Mouse (Mus musculus) limb, embryonic 15.5 days (tissue): ENCODE results near the gene Omt2b. TPM values are rescaled to one million over a fixed set of nuclear protein-coding genes. Genes with fewer than 3 reads are reported as not detected.
"Not testable (repeated sequence)": the region's sequence is repeated elsewhere in the genome, so short reads cannot be mapped to it uniquely, and the experiment has no call there.

Experiments used
- ATAC-seq: fragments of 200-750 bp; cut with Nextera tagmentation; 2 replicates; pipeline ENCODE4 v1.8.0; 2017; ENCODE audit warnings: low read depth, moderate TSS enrichment; ENCODE audit not compliant: insufficient number of reproducible peaks, low FRiP score, low TSS enrichment
- H3K27ac ChIP-seq: fragments of 300-500 bp; sonication (generic); 2 replicates; pipeline ENCODE4 v1.5.1; 2015; ENCODE audit warnings: moderate library complexity, mild to moderate bottlenecking, inconsistent platforms
- H3K27me3 ChIP-seq: fragments of 300-500 bp; sonication (generic); 2 replicates; pipeline ENCODE4 v1.6.1; 2015; ENCODE audit warnings: inconsistent platforms
- H3K36me3 ChIP-seq: fragments of 300-500 bp; sonication (generic); 2 replicates; pipeline ENCODE4 v1.6.1; 2015; ENCODE audit warnings: inconsistent platforms
- H3K4me1 ChIP-seq: fragments of 300-500 bp; sonication (generic); 2 replicates; pipeline ENCODE4 v1.6.1; 2015; ENCODE audit warnings: inconsistent platforms
- H3K4me2 ChIP-seq: fragments of 300-500 bp; sonication (generic); 2 replicates; pipeline ENCODE4 v1.6.1; 2015; ENCODE audit warnings: mild to moderate bottlenecking, inconsistent platforms
- H3K4me3 ChIP-seq: fragments of 300-500 bp; sonication (generic); 2 replicates; pipeline ENCODE4 v1.5.1; 2015; ENCODE audit warnings: mild to moderate bottlenecking, inconsistent platforms
- H3K9ac ChIP-seq: fragments of 300-500 bp; sonication (generic); 2 replicates; pipeline ENCODE4 v1.6.1; 2015; ENCODE audit warnings: inconsistent platforms
- H3K9me3 ChIP-seq: fragments of 300-500 bp; sonication (generic); 2 replicates; pipeline ENCODE4 v1.6.1; 2016; ENCODE audit warnings: inconsistent platforms
- WGBS: fragments of 180-500 bp; shearing (Covaris S2); methylation state at CpG from one replicate; pipeline ENCODE4 v1.1.7; 2015; 5-methylcytosine and 5-hydroxymethylcytosine counted together
- polyA plus RNA-seq: library from polyadenylated mRNA; unstranded; fragments of >200 nt; fragmentation: Nextera tagmentation; extraction: Ambion mirVana; gene quantifications from 2 replicates; pipeline ENCODE4 v1.2.1, GENCODE M21; 2015

The Omt2b gene
- not detected in 2 replicates for polyA plus RNA-seq

DNA sequence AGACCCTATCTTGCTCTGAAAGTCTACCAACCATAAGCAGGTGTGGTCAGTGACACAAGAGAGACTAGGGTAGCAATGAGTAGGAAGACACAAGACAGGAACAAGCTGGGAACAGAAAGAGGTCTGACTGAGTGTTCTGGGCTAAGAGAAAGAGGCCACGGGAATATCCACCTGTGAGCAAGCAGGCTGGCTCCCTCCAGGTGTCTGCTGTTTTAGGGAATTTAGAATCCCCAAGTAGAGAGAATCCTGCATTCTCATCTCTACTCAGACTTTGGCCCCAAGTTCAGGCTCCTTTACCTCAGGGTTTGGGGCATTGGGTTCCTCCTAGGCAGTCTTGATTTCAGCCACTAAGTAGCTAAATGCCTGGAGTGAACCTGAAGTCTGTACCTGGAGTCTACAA lies at the start of gene Omt2b:
Gene Omt2b (plus strand): TSS at position 301 of the 400 bp plus-strand sequence.
- not testable (repeated sequence) for ATAC-seq, H3K36me3 ChIP-seq, H3K27ac ChIP-seq, H3K4me2 ChIP-seq, H3K4me1 ChIP-seq, H3K9ac ChIP-seq, H3K9me3 ChIP-seq, H3K4me3 ChIP-seq, H3K27me3 ChIP-seq
- 80% methylated on average over 1 of the region's 1 CpGs for WGBS

DNA sequence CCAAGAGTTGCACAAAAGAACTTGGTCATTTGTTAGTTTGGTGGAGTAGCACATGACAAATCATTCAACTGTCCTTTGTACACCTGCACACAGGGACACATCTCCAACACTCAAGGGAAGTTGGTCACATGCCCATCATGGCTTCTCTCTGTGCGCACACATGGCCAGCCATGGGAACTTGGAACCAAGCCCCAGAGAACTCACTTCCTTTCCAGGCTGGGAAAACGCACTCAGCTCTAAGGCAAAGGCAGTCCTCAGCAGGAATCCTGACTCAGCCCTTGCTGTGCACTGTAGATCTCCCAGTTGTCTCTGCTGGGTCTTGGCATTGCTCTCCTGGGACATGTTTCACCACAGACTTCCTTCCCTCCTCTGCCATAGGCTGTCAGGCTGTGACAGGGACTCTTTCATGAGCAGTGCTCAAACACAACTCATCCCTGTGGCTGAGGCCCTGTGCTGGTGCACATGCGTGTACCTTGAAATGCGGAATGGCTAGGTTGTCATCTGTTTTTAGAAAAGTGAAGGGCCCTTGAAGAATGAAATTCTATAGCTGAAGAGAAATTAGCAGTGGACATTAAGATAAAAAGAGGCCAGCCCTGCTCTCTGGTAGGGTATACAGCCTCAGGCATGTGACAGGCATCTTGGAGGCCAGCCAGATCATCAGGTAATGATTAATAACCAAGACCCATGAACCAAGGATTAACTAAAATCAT lies 45.2 kb upstream of the Omt2b start:
- 76% methylated on average over 4 of the region's 4 CpGs for WGBS
- H3K4me1 ChIP-seq, H3K9ac ChIP-seq, H3K4me2 ChIP-seq, H3K4me3 ChIP-seq, H3K27me3 ChIP-seq, H3K36me3 ChIP-seq, ATAC-seq, H3K27ac ChIP-seq, H3K9me3 ChIP-seq: not testable (repeated sequence)

DNA sequence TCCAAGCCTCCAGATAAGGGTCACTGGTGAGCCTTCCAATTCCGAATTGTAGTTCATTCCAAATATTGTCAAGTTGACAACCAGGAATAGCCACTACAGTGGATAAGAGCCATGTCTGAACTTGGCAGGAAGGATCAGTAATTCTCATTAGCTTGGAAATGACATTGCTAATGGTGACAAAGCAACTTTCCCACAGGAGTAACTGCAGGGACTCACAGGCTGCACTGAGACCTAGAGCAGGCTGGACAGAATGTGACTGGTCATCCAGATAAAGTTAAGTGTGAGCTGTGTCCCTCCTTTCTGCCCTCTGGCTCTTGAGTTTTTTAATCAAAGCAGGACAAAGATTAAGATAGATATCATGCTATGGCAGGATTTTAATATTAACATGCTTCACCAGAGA lies 38.3 kb upstream of the Omt2b start:
- not testable (repeated sequence) for H3K4me1 ChIP-seq, H3K27ac ChIP-seq, H3K9me3 ChIP-seq, H3K4me3 ChIP-seq, H3K9ac ChIP-seq, H3K27me3 ChIP-seq, ATAC-seq, H3K36me3 ChIP-seq, H3K4me2 ChIP-seq
- WGBS, result 68% methylated on average over 1 of the region's 1 CpGs

DNA sequence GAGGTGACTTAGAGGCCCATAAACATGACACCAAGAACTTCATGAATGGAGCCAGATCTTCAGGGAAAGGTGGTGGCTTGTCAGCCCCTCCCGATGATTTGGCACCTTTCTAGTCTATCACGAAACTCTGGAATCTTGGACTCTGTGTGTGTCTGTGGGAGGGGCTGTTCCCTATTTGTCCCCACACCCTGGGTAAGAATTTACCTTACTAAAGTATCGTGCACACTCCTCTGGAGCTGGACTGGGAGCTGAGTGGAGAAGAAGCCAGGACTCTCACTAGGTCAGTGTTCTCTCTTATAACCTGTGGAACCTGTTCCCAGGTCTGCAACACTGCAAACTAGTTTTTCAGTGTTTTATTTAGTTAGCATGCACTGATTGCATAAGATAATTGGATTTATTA lies 37.7 kb upstream of the Omt2b start, which contains the start of gene Gm10639:
Gene Gm10639 (plus strand): TSS at position 201 of the 400 bp plus-strand sequence.
- not testable (repeated sequence) for H3K27ac ChIP-seq, ATAC-seq, H3K36me3 ChIP-seq, H3K4me3 ChIP-seq, H3K27me3 ChIP-seq, H3K9me3 ChIP-seq, H3K4me1 ChIP-seq, H3K4me2 ChIP-seq, H3K9ac ChIP-seq
- WGBS, result 67% methylated on average over 3 of the region's 3 CpGs

DNA sequence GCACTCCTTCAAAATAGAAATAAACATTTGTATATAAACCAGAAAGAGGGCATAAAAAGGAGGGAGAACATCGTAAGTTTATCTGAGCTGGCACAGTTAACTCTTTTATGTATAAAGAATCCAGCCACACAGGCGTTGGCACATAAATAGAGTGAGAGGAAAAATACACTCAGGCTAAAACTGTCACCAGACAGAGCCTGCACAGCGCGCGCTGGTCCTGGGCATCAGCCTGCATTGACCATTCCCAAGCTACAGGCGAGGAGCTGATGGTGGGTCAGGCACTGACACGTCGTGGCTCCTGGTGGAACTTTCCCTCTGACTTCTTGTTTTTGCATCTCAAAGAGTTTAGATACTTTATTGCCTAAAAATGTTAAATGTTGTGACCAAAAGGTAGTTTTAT lies 34.9 kb upstream of the Omt2b start:
- not testable (repeated sequence) for H3K27me3 ChIP-seq, ATAC-seq, H3K4me1 ChIP-seq, H3K4me3 ChIP-seq, H3K36me3 ChIP-seq, H3K9me3 ChIP-seq, H3K9ac ChIP-seq, H3K4me2 ChIP-seq, H3K27ac ChIP-seq
- 71% methylated on average over 8 of the region's 8 CpGs for WGBS

DNA sequence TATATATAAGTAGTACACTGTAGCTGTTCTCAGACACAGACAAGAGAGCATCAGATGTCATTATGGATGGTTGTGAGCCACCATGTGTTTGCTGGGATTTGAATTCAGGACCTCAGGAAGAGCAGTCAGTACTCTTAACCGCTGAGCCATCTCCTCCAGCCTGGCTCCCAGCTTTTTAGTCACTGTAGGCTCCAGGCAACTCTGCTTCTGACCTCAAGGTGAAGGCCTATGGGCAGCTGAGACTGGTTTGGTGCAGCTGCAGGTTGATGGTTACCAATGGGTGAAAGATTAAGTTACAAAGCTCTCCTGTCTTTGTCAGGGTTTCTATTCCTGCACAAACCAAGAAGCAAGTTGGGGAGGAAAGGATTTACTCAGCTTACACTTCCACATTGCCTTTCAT lies 33.7 kb upstream of the Omt2b start:
- ATAC-seq, H3K4me3 ChIP-seq, H3K27me3 ChIP-seq, H3K36me3 ChIP-seq, H3K4me1 ChIP-seq, H3K4me2 ChIP-seq, H3K27ac ChIP-seq, H3K9me3 ChIP-seq, H3K9ac ChIP-seq: not testable (repeated sequence)
- WGBS, result 64% methylated on average over 1 of the region's 1 CpGs

DNA sequence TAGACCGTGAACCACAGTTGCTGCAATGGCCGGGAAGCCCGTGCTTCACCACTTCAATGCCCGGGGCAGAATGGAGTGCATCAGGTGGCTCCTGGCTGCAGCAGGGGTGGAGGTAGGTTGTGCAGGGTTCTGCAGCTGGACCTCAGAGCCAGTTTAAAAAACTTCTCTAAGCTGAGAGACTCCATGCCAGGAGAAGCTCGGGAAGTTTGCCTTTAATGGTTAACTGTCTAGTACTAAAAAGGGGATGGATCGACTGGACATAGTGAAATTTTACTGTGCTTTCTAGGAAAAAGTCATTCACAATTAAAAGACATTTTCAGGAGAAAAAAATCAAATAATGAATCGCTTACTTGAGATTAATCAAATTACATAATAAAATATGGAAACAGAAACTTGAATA lies 32.6 kb upstream of the Omt2b start:
- WGBS, result 53% methylated on average over 7 of the region's 7 CpGs

DNA sequence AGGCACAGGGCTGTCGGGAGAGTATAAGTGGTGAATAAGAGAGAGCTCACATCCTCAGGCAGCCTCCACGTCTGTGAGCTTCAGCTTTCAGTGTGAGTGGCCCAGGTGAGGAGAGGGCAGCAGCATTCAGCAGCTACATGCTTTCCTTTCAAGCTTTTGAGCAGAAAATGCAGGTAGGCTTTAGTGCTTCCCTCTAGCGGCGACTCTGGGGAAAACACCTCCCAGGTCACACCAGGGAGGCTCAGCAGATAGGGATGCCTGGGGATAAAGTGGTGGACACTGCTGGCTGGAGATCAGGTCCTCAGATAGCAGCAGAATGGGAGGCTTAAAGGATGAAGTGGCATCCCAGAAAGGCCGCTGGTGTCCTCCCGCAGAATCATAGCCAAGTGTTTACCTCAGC lies 31.3 kb upstream of the Omt2b start:
- H3K9me3 ChIP-seq, H3K9ac ChIP-seq, H3K4me1 ChIP-seq, H3K4me2 ChIP-seq, ATAC-seq, H3K4me3 ChIP-seq, H3K27ac ChIP-seq, H3K36me3 ChIP-seq, H3K27me3 ChIP-seq: not testable (repeated sequence)
- WGBS, result 9% methylated on average over 6 of the region's 6 CpGs

More for the DNA sequence above, 32.6 kb upstream of the Omt2b start:
- H3K4me2 ChIP-seq, H3K9me3 ChIP-seq, H3K9ac ChIP-seq, ATAC-seq, H3K4me3 ChIP-seq, H3K27me3 ChIP-seq, H3K36me3 ChIP-seq, H3K27ac ChIP-seq, H3K4me1 ChIP-seq: not testable (repeated sequence)

DNA sequence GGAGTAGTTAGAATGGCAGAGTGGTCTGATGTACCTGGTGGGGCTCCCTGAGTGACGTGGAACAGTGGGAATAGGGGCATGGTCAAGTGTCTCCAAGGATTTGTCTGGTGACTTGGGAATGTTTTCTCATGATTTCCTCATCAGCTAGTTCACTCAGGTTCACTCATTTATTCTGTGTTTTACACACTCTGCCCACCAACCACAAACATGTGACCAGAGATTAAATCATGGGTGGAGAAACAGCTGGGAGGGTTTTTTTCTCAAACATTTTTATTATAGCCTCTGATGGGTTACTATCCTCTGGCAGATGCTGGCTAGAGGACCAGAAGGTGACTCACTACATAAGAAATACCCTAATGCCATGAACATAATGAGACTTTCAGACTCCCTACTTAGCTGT lies 29.2 kb upstream of the Omt2b start:
- WGBS, result 67% methylated on average over 1 of the region's 1 CpGs
- no peaks in the 10 kb centered on the region for H3K36me3 ChIP-seq
- H3K9ac ChIP-seq, result no peak overlapping the region
- H3K9me3 ChIP-seq, result no peaks in the 10 kb centered on the region
- H3K4me2 ChIP-seq, result no peak overlapping the region
- no peaks in the 10 kb centered on the region for H3K27me3 ChIP-seq
- ATAC-seq, result no peak
- no peak overlapping the region for H3K27ac ChIP-seq
- H3K4me3 ChIP-seq, result no peak overlapping the region
- no peaks in the 10 kb centered on the region for H3K4me1 ChIP-seq

DNA sequence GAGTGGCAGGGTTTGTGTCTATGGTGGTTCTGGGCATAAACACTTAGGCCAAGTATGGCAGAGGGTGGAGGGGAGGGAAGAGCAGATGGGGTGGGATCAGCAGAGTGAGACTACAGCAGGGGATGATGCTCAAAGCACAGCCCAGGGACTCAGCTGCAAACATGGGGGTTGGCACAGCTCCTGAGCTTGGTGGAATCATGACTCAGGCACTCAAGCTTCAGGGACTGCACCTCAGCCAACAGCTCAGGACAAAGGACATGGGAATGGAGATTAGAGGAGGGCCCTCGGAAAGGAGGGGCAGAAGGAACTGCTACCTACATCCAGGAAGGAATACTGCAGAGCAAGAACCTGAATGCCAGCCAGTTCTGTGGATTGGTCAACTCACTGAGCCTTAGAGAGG lies 28.2 kb upstream of the Omt2b start:
- H3K27me3 ChIP-seq, H3K4me2 ChIP-seq, H3K4me1 ChIP-seq, H3K4me3 ChIP-seq, H3K9ac ChIP-seq, H3K27ac ChIP-seq, H3K36me3 ChIP-seq, H3K9me3 ChIP-seq, ATAC-seq: not testable (repeated sequence)
- 80% methylated on average over 1 of the region's 1 CpGs for WGBS

DNA sequence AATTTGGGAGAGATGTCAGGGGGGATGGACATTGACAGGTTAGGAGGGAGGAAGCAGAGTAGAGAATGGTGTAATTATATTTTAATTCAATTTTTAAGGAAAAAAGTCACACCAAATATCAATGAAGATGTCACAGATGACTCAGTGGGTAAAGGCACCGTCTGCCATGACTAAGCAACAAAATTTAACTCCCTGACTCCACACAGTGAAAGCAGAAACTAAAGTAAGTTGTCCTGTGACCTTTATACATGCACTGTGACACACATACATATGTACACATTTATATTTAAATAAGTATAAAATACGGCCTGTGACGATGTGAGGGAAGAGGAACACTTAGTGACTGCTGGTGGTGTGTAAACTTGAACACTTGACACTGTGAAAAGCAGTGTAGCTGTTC lies 19.3 kb upstream of the Omt2b start:
- ATAC-seq, H3K9me3 ChIP-seq, H3K4me2 ChIP-seq, H3K27ac ChIP-seq, H3K9ac ChIP-seq, H3K4me3 ChIP-seq, H3K27me3 ChIP-seq, H3K36me3 ChIP-seq, H3K4me1 ChIP-seq: not testable (repeated sequence)
- 71% methylated on average over 3 of the region's 3 CpGs for WGBS

DNA sequence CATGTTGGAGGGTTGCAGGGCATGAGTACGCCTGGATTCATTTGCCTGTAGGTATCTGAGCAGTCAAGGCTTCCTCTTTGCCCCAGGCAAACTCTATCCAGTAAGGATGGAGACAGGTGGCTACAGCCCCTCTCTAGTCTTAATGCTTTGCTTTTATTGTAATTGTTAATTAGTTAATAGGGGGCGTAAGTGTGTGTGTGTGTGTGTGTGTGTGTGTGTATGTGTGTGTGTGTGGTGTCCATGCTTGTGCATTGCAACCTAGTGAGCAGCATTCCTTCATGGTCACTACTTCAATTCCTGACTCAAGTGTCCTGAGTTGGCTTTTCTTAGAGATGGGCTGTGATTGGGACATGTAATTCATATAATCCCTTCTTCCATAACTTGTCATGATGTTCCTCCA lies 12.7 kb upstream of the Omt2b start, which contains the start of gene Omt2a:
Gene Omt2a (minus strand): TSS at position 101 of the 400 bp plus-strand sequence.
- H3K9me3 ChIP-seq, result no peaks in the 10 kb centered on the region
- H3K9ac ChIP-seq, result no peak within 1 kb of the TSS
- WGBS, result 78% methylated on average over 2 of the region's 2 CpGs
- no peak within 1 kb of the TSS for H3K27ac ChIP-seq
- no peaks in the 10 kb centered on the region for H3K4me1 ChIP-seq
- no peak within 1 kb of the TSS for H3K4me3 ChIP-seq
- no peak within 1 kb of the TSS for H3K4me2 ChIP-seq
- H3K36me3 ChIP-seq, result no peaks in the 10 kb centered on the region
- ATAC-seq, result no peak
- H3K27me3 ChIP-seq, result no peaks in the 10 kb centered on the region

DNA sequence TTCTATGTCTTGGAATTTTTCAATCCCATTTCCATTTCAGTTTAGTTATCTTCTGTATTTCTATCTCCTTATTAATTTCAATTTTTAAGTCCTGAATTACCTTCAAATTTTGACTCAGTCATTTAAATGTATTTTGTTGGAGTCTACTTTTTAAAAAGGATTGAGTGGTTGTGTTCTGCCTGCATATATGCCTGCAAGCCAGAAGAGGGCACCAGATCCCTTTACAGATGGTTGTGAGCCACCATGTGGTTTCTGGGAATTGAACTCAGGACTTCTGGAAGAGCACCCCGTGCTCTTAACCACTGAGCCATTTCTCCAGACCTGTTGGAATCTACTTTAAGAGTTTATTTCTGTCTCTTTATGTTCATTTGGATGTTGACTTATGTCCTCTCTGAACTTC lies 7.9 kb upstream of the Omt2b start:
- no peaks in the 10 kb centered on the region for H3K4me1 ChIP-seq
- H3K4me2 ChIP-seq, result no peak overlapping the region
- no peaks in the 10 kb centered on the region for H3K27me3 ChIP-seq
- no peak for ATAC-seq
- H3K9me3 ChIP-seq, result no peaks in the 10 kb centered on the region
- 25% methylated on average over 1 of the region's 1 CpGs for WGBS
- no peaks in the 10 kb centered on the region for H3K36me3 ChIP-seq
- no peak overlapping the region for H3K4me3 ChIP-seq
- H3K9ac ChIP-seq, result no peak overlapping the region
- no peak overlapping the region for H3K27ac ChIP-seq
